Mouse (Mus musculus) neural tube, embryonic 10.5 days (tissue): ENCODE measurements at regions not wholly inside any gene's neighbourhood (a gene's known extent, or its start where the extent isn't known, plus 50 kb on each side); places are given as distances from the start of the nearest gene placed in this dataset.

Experiments
- DNase-seq: peaks from one replicate; pipeline ENCODE4 v3.0.0-alpha.2; 2017; ENCODE audit warnings: low spot score; ENCODE audit errors: extremely low spot score

DNA sequence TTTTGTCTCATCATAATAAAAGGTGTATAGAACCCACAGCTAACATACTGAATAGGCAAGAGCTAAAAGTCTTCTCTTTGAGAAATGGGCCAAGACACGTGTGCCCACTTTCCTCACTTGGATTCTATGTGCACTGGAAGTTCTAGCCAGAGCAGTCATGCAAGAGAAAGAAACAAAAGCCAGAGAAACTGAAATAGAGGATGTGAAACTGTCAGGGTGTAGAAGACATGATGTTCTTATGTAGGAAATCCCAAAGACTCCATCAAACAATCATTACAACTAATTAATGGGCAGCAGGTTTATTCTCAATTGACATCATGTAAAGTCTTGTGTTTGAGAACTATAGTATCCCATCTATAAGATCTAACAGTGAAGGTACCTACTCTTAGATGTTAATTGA lies 294.9 kb downstream of the Hhipl2 start:
- no peak for DNase-seq

DNA sequence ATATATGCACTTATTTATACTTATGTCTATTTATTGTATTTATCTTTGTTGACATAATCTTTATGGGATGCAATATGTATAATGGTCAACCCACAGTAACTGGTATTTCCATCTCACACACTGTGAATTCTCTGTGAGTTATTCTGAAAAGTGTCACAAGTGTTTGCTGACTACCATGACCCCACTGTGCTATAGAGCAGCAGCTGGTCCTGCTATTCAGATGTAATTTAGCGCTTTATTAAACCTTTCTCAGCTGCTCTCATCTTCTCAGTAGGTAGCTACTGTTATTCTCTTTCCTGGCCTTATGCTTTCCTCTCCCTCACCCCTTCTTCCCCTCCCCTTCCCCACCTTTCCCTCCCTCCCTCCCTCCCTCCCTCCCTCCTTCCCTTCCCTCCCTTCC lies 296.0 kb upstream of the Dusp10 start:
- no peak for DNase-seq

GRCm38 (mm10) chr1:183749126-183749525 lies 264.0 kb upstream of the Dusp10 start:
- no peak for DNase-seq

GRCm38 (mm10) chr1:183754500-183754899 lies 258.6 kb upstream of the Dusp10 start:
- no peak for DNase-seq

GRCm38 (mm10) chr1:183756716-183757115 lies 256.4 kb upstream of the Dusp10 start:
- DNase-seq: peak; percentile 37

GRCm38 (mm10) chr1:183763864-183764726 lies 249.0 kb upstream of the Dusp10 start:
- DNase-seq: no peak

DNA sequence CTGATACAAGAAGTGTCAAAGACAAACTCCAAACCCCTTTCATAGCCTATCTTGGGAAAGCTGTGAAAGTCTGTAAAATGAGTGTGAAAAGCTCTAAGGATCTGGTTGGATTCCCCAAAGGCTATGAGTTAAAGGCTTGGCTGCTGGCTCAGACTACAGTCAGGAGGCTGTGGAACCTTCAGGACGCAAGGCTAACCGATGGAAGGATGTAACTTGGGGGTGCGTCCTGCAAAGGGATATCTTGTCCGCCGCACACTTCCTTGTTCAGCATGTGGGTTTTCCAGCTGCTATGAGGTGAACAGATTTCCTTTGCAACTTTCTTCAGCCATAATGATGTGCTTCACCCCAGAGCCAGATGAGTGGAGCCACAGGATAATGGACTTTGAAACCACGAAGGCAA lies 240.3 kb upstream of the Dusp10 start:
- DNase-seq: no peak

DNA sequence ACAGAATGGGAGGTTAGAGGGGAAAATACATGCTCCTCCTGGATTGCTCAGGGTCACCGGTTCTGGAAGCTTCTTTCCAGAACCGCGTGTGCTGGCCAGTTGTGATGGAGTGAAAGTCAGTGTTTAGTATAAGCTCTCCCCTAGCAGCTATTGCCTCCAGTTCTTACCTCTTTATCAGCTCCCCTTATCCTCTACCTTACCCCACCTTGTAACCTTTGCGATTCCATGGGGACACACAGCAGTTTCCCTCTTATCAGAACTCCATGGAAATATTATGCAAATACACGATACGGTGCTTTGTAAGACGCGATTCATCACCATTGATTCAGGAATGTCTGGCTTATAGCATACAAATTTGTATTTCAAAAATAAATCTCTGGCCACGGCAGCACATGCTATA lies 232.9 kb upstream of the Dusp10 start:
- DNase-seq: no peak

DNA sequence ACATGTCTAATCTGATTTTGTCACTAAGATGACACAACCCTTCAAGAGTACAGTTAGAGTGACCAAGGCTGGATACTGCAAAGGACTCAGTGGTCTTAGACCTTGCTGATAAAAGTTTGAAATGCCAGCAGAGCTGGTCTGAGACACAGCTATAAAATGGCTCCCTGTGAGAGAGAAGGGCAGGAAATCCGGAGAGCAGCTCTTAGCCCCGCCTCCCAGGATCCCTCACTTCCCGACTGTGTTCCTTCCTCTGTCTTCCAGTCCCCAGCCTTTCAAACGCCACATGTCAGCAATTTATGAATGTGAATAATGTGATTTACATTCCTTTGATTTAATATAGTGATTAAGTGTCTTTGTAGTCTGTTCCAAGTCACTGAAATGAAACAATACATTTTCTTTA lies 232.3 kb upstream of the Dusp10 start:
- DNase-seq: no peak

DNA sequence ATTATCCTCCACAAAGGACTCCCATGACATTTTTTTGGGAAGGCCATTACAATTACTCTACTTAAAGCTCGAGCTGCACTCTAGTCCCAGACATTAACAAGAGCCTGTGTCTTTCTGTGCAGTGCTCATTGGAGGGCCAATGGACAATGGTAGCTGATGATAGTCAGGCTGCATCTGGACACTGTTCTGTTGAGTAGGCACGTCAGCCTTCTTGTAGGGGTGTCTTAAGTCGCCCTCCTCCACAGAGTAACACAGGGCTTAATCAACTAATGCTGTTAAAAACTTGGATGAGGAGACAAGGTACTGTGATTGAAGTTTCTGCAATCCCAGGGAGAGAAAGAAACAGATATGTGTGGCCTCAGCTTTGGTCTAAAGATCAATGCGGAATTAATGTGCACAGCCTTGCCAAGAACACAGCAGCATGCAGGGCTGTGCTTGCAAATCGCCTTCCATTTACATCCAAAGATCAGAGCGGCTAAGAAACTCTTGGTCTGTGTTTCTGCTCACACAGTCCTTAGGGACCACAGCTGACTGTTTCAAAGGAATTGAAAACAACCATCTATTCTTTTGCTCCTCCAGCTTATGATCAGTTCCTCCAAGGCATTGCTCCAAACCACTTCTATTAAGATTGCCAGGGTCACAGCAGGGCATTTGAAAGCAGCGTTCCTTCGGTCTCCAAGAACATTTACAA lies 229.5 kb upstream of the Dusp10 start:
- no peak for DNase-seq

GRCm38 (mm10) chr1:183792230-183792813 lies 220.8 kb upstream of the Dusp10 start:
- no peak for DNase-seq

DNA sequence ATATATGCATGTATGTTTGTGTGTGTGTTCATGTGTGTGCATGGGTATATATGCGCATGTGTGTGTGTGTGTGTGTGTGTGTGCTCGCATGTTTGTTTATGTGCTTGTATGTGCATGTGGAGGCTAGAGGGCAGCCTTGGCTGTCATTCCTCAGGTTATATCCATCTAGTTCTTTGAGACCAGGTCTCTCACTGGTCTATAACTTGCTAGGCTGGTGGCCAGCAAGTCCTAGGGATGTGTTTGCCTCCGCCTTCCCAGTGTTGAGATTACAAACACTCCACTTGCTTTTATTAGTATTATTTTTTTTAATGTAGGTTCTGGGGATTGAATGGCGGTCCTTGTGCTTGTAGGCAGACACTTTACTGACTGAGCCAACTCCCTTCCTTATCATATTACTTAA lies 219.8 kb upstream of the Dusp10 start:
- DNase-seq: no peak

- DNase-seq: peak; percentile 26
Measured at GRCm38 (mm10) chr1:183793913-183794445, 219.1 kb upstream of the Dusp10 start.

DNA sequence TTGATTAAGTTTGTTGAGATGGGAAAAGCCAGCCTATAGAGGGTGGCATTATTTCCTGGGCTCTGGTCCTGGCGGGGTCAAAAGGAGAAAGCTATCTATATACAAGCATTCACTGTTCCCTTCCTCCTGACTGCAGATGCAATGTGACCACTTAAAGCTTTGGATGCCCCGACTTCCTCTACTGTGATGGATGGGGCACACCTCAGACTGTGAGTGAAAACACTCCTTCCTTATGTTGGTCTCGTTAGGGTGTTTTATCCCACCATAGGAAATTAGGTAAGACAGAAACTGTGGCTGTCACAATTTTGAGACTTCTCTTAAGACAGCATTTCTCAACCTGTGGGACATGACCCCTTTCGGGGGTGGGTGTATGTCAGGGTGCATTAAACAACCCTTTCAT lies 210.8 kb upstream of the Dusp10 start:
- no peak for DNase-seq

DNA sequence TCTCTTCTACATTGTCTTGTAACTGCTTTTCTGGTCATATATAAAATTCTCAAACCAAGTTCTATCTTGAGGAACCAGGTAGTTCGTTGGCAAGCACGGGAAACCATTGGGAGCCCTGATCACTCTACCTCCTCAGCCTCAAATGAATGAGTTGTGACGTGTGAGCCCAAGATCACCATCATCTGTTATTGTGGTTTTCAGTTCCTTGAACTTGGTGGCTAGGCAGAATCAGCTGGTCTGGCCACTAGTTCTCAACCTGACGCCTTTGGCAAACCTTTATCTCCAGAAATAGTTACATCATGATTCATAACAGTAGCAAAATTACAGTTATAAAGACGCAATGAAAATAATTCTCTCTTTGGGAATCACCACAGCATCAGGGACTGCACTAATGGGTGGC lies 209.7 kb upstream of the Dusp10 start:
- no peak for DNase-seq

DNA sequence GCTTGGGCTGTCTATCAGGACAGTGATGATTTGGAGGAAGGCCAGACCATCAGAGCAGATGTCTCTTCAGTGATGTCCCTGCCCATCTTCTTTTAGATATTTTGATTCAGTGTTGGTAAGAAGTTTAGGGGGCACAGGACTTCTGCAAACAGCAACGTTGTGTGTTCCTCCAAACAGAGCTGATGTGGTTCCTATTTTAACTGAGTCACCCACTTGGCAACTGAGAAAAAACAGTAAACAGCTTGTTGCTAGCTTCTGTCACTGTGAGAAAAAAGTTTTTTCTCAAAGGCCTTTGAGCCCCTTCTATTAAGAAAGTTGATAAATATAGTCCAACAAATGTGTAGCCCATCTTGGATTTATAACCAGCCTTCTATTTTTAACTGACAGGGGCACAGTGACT lies 209.3 kb upstream of the Dusp10 start:
- no peak for DNase-seq

- DNase-seq: no peak
Measured at GRCm38 (mm10) chr1:183804295-183804694, 208.8 kb upstream of the Dusp10 start.

DNA sequence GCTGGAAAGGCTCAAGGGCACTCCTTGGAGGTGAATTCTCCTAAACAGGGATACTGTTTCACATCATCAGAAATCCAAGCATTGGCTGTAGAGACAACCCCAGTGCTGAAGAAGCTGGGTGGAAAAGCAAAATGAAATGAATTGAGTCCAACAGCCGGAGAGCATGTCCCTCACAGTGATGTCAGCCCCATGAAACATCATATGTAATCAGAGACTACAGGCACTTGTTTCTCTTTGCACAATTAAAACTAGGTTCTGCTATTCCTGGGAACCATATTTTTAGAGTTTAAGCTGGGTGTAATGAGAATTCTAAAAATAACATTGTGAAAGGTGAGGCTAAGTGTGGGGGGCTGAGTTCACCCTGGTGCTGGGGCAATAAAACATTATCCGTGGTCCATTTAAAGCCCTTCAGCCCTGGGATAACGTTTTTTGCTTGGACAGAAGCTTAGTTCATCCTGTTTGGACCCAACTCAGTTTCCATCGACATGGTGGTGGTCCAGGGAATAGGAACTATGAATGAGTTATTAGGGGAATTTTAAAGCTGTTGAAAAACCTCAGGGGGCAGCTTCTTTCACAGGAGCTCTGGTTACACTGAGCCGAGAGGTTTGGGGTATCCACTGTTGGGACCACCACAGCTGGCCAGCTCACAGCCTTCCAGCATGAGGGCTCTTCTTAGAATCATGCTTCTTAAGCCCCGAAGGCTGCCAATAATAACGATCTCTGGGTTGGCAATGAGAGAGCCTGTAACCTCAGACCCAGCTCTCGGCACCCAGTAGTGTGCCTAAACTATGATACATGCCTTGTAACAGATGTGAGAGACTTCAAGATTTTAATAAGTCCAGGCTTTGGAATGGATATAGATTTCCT lies 206.0 kb upstream of the Dusp10 start:
- no peak for DNase-seq

- no peak for DNase-seq
Measured at GRCm38 (mm10) chr1:183808168-183808567, 204.9 kb upstream of the Dusp10 start.

DNA sequence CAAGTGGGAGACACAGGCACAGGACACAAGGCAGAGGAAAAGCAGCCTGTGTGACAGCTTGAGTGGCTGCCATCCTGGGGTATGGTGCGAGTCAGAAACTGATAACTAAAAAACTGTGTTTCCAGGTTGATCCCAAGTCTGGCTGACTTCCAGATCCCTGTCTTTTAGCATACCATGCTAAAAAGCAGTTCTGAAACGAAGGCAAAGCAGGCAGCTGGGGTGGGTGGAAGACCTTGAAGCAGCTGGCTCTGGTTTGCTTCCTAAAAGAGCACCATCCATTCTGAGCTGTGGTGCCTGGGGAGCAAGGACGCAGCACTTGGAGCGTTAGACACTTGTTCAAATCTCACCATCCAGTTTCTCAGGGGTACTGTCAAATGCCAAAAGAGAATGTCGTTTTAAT lies 192.5 kb upstream of the Dusp10 start:
- no peak for DNase-seq

GRCm38 (mm10) chr1:183826300-183826699 lies 186.8 kb upstream of the Dusp10 start:
- peak; percentile 16 for DNase-seq
